Mouse (Mus musculus) cerebellum, adult 9-11 months (tissue): ENCODE data around the gene Mmp28.

Source experiments
- DNase-seq: peaks from one replicate; pipeline ENCODE4 v3.0.0; 2022

Mmp28 gene

GRCm38 (mm10) chr11:83398724-83399123 lies 64.1 kb downstream of the Mmp28 start:
- DNase-seq = no peak

- DNase-seq = no peak
These were observed 65.2 kb downstream of the Mmp28 start for GRCm38 (mm10) chr11:83397626-83398025.

GRCm38 (mm10) chr11:83394802-83395439 lies 68.0 kb downstream of the Mmp28 start:
- no peak for DNase-seq

- DNase-seq = no peak
These were observed 69.8 kb downstream of the Mmp28 start for GRCm38 (mm10) chr11:83393062-83393461.
